Comparison of ENCODE assay signal across 9 mouse cellular contexts in genomic region chr17:47174748-47175215, GRCm38 (mm10).
A peak's percentile ranks its signal among the peaks of the same experiment; 100 is the strongest.
DNase-seq lines count a peak whose midpoint lies in the region; ATAC-seq and TF ChIP-seq lines count a peak whose summit lies in the region.
"Had no signal": no experiment of that assay in that cellular context is flagged by ENCODE, and none has a peak within 500 bp of the region (broad histone marks: within the 10 kb centered on the region; RNA-seq: fewer than 3 reads in every experiment).

No protein-coding gene starts in this region.

- peak; percentile 43 for DNase-seq in hindbrain, postnatal 0 days (ENCODE audit: low spot score)
- DNase-seq in heart, postnatal 14 days: peak; percentile 86 to 88
- DNase-seq in left cerebral cortex, adult 2 months (ENCODE audit: extremely low spot score in 1 of 2, low spot score in 2 of 2): peak; percentile 60 to 71
- peak; percentile 41 for DNase-seq in urinary bladder, adult 2 months (ENCODE audit: low spot score)

- H3K27ac ChIP-seq in hindbrain, postnatal 0 days: 0 out of 2 replicates have a peak overlapping the region, but pooled peaks have one; percentile 15
- no peak overlapping the region for H3K27ac ChIP-seq in hindbrain, embryonic 16.5 days (ENCODE audit: low read depth, low read length)
- H3K27ac ChIP-seq in left cerebral cortex, adult 2 months: peak overlapping the region; percentile 32; the same call in 1 of the 2 replicates
- H3K27ac ChIP-seq in midbrain, embryonic 15.5 days: no peak overlapping the region

- H3K4me1 ChIP-seq in hindbrain, postnatal 0 days (ENCODE audit: insufficient read depth, low read length): no peaks in the 10 kb centered on the region
- peaks cover 11% of the 10 kb centered on the region for H3K4me1 ChIP-seq in hindbrain, embryonic 16.5 days (ENCODE audit: control insufficient read depth, insufficient read depth, low read depth, low read length)
- H3K4me1 ChIP-seq in megakaryocyte, embryonic 14.5 days: peaks cover 69% of the 10 kb centered on the region
- H3K4me1 ChIP-seq in midbrain, embryonic 15.5 days: peaks cover 12% of the 10 kb centered on the region; the same call in 1 of the 2 replicates

- no peak overlapping the region; the same call in 1 of the 2 replicates for H3K4me3 ChIP-seq in hindbrain, postnatal 0 days (ENCODE audit: low read length)
- H3K4me3 ChIP-seq in hindbrain, embryonic 16.5 days (ENCODE audit: low read length): no peak overlapping the region
- H3K4me3 ChIP-seq in left cerebral cortex, adult 2 months: peak overlapping the region; percentile 24
- peak overlapping the region; percentile 88 for H3K4me3 ChIP-seq in megakaryocyte, embryonic 14.5 days (replicated peaks)
- no peak overlapping the region for H3K4me3 ChIP-seq in midbrain, embryonic 15.5 days

- H3K9ac ChIP-seq in hindbrain, postnatal 0 days (replicated peaks; ENCODE audit: low read length): no peak overlapping the region
- no peak overlapping the region for H3K9ac ChIP-seq in hindbrain, embryonic 16.5 days (ENCODE audit: low read depth, low read length)
- H3K9ac ChIP-seq in midbrain, embryonic 15.5 days: no peak overlapping the region

- ATAC-seq in hindbrain, postnatal 0 days: no peak
- ATAC-seq in hindbrain, embryonic 16.5 days: no peak
- peak; percentile 92 for ATAC-seq in common myeloid progenitor, adult 5-6 weeks (replicated peaks; ENCODE audit: low read depth, poor library complexity, severe bottlenecking)
- ATAC-seq in midbrain, embryonic 15.5 days (replicated peaks): no peak
- ATAC-seq: Patski had no signal

- TF ChIP-seq CTCF in hindbrain, postnatal 0 days (IDR thresholded peaks at IDR 0.05; ENCODE audit: low read depth): no peak
- TF ChIP-seq CTCF in left cerebral cortex, adult 2 months (IDR thresholded peaks at IDR 0.05): no peak

- no peak overlapping the region for H3K4me2 ChIP-seq in hindbrain, postnatal 0 days (ENCODE audit: low read depth, low read length)
- no peak overlapping the region for H3K4me2 ChIP-seq in hindbrain, embryonic 16.5 days (ENCODE audit: low read length)
- no peak overlapping the region for H3K4me2 ChIP-seq in midbrain, embryonic 15.5 days

- 76% methylated on average over 12 of the region's 12 CpGs for WGBS in hindbrain, postnatal 0 days
- 74% methylated on average over 12 of the region's 12 CpGs for WGBS in hindbrain, embryonic 16.5 days
- 88% methylated on average over 12 of the region's 12 CpGs for WGBS in midbrain, embryonic 15.5 days

- no peaks in the 10 kb centered on the region for H3K27me3 ChIP-seq in hindbrain, postnatal 0 days (ENCODE audit: insufficient read depth, low read length)
- H3K27me3 ChIP-seq in hindbrain, embryonic 16.5 days (replicated peaks; ENCODE audit: control insufficient read depth, insufficient read depth, low read length): no peaks in the 10 kb centered on the region
- H3K27me3 ChIP-seq in megakaryocyte, embryonic 14.5 days (replicated peaks): no peaks in the 10 kb centered on the region
- no peaks in the 10 kb centered on the region for H3K27me3 ChIP-seq in midbrain, embryonic 15.5 days (replicated peaks)
- H3K27me3 ChIP-seq: Patski had no signal

- no peaks in the 10 kb centered on the region for H3K36me3 ChIP-seq in hindbrain, postnatal 0 days (ENCODE audit: insufficient read depth, low read length)
- H3K36me3 ChIP-seq in hindbrain, embryonic 16.5 days (ENCODE audit: control insufficient read depth, insufficient read depth, low read length): no peaks in the 10 kb centered on the region
- H3K36me3 ChIP-seq in megakaryocyte, embryonic 14.5 days (replicated peaks; ENCODE audit: low read length): peaks cover 5% of the 10 kb centered on the region
- no peaks in the 10 kb centered on the region for H3K36me3 ChIP-seq in midbrain, embryonic 15.5 days (replicated peaks)

- no peaks in the 10 kb centered on the region for H3K9me3 ChIP-seq in hindbrain, postnatal 0 days (ENCODE audit: low read length)
- H3K9me3 ChIP-seq in hindbrain, embryonic 16.5 days (ENCODE audit: control insufficient read depth, low read length): no peaks in the 10 kb centered on the region
- no peaks in the 10 kb centered on the region for H3K9me3 ChIP-seq in megakaryocyte, embryonic 14.5 days
- no peaks in the 10 kb centered on the region for H3K9me3 ChIP-seq in midbrain, embryonic 15.5 days

- intact Hi-C loops in heart, postnatal 14 days (cut with DNase I): no loop called here
- intact Hi-C loops in left cerebral cortex, adult 2 months (cut with DNase I): loop anchor here (5.0 kb wide), 1 partner anchor 32 kb away; no protein-coding TSS in a partner anchor

Comparison
In these comparisons a context has a peak if more than half of its experiments do, and no peak if none do; other contexts are left out.
1. H3K27ac ChIP-seq: peak in hindbrain, postnatal 0 days (single experiment) and left cerebral cortex, adult 2 months (single experiment); none in hindbrain, embryonic 16.5 days (single experiment) and midbrain, embryonic 15.5 days (single experiment).
2. H3K4me3 ChIP-seq: peak in left cerebral cortex, adult 2 months (single experiment) and megakaryocyte, embryonic 14.5 days (single experiment); none in hindbrain, postnatal 0 days (single experiment), hindbrain, embryonic 16.5 days (single experiment) and midbrain, embryonic 15.5 days (single experiment).
3. Peak in every context shown above with its lines, with median percentiles within 50 percentile points of each other: DNase-seq.